Mouse (Mus musculus): ENCODE results near the gene Ttc21a. TPM values are rescaled to one million over a fixed set of nuclear protein-coding genes. Genes with fewer than 3 reads are reported as not detected.

Ttc21a gene
- polyA plus RNA-seq, 1 experiment from 2014 or later, result 0.23 TPM

GRCm38 (mm10) chr9:119982241-119982811 is 44.9 kb downstream of the Ttc21a start:
- peak overlapping the region; percentile 73 for H3K27ac ChIP-seq (ENCODE audit: low read depth, low read length)
- ATAC-seq (ENCODE audit: low FRiP score) (peak; percentile 39), DNase-seq (ENCODE audit: low spot score) (peak; percentile 56)
- H3K9ac ChIP-seq (ENCODE audit: low read depth, low read length), result no peak overlapping the region
- peak overlapping the region; percentile 51 for H3K4me3 ChIP-seq (ENCODE audit: low read depth, low read length)
- peaks cover 10% of the 10 kb centered on the region for H3K27me3 ChIP-seq (ENCODE audit: control insufficient read depth, insufficient read depth, low read length)
- 1% methylated on average over 11 of the region's 11 CpGs for WGBS
- peaks cover 30% of the 10 kb centered on the region for H3K4me1 ChIP-seq (replicated peaks; ENCODE audit: control insufficient read depth, insufficient read depth, low read length)
- peak overlapping the region; percentile 93 for H3K4me2 ChIP-seq (replicated peaks; ENCODE audit: low read depth, low read length)
- no peaks in the 10 kb centered on the region for H3K9me3 ChIP-seq (ENCODE audit: control insufficient read depth, low read length)
- no peaks in the 10 kb centered on the region for H3K36me3 ChIP-seq (ENCODE audit: control insufficient read depth, insufficient read depth, low read length)

- H3K4me3 ChIP-seq (ENCODE audit: low read depth, low read length), result peak overlapping the region; percentile 51
- H3K27ac ChIP-seq (ENCODE audit: low read depth, low read length), result no peak overlapping the region
- DNase-seq (ENCODE audit: low spot score), result peak; percentile 36
- H3K4me1 ChIP-seq (replicated peaks; ENCODE audit: control insufficient read depth, insufficient read depth, low read length), result peaks cover 30% of the 10 kb centered on the region
- H3K36me3 ChIP-seq (ENCODE audit: control insufficient read depth, insufficient read depth, low read length), result no peaks in the 10 kb centered on the region
- peaks cover 10% of the 10 kb centered on the region for H3K27me3 ChIP-seq (ENCODE audit: control insufficient read depth, insufficient read depth, low read length)
- peak overlapping the region; percentile 93 for H3K4me2 ChIP-seq (replicated peaks; ENCODE audit: low read depth, low read length)
- ATAC-seq (ENCODE audit: low FRiP score), result peak; percentile 8
- peak overlapping the region; percentile 44 for H3K9ac ChIP-seq (ENCODE audit: low read depth, low read length)
- WGBS, result under 1% methylated on average over 46 of the region's 48 CpGs
- H3K9me3 ChIP-seq (ENCODE audit: control insufficient read depth, low read length), result no peaks in the 10 kb centered on the region
These were observed 45.6 kb downstream of the Ttc21a start for GRCm38 (mm10) chr9:119982956-119983551.

GRCm38 (mm10) chr9:119983585-119984535 is 46.5 kb downstream of the Ttc21a start:
- Histone ChIP-seq H3K36me3 (ENCODE audit: control insufficient read depth, insufficient read depth, low read length) (no peaks in the 10 kb centered on the region), H3K9me3 (ENCODE audit: control insufficient read depth, low read length) (no peaks in the 10 kb centered on the region), H3K27me3 (ENCODE audit: control insufficient read depth, insufficient read depth, low read length) (peaks cover 10% of the 10 kb centered on the region), H3K4me3 (ENCODE audit: low read depth, low read length) (peak overlapping the region; percentile 51), H3K4me1 (replicated peaks; ENCODE audit: control insufficient read depth, insufficient read depth, low read length) (peaks cover 30% of the 10 kb centered on the region), H3K9ac (ENCODE audit: low read depth, low read length) (peak overlapping the region; percentile 44), H3K4me2 (replicated peaks; ENCODE audit: low read depth, low read length) (peak overlapping the region; percentile 93), H3K27ac (ENCODE audit: low read depth, low read length) (no peak overlapping the region)
- DNase-seq (ENCODE audit: low spot score), result peak; percentile 82
- under 1% methylated on average over 65 of the region's 79 CpGs for WGBS
- ATAC-seq (ENCODE audit: low FRiP score), result peak; percentile 62

- peaks cover 30% of the 10 kb centered on the region for H3K4me1 ChIP-seq (replicated peaks; ENCODE audit: control insufficient read depth, insufficient read depth, low read length)
- H3K9ac ChIP-seq (ENCODE audit: low read depth, low read length), result peak within 1 kb of the TSS; percentile 44
- no peaks in the 10 kb centered on the region for H3K9me3 ChIP-seq (ENCODE audit: control insufficient read depth, low read length)
- H3K27me3 ChIP-seq (ENCODE audit: control insufficient read depth, insufficient read depth, low read length), result peaks cover 10% of the 10 kb centered on the region
- H3K4me3 ChIP-seq (ENCODE audit: low read depth, low read length), result peak within 1 kb of the TSS; percentile 51
- peak; percentile 44 for DNase-seq (ENCODE audit: low spot score)
- ATAC-seq (ENCODE audit: low FRiP score), result no peak
- no peaks in the 10 kb centered on the region for H3K36me3 ChIP-seq (ENCODE audit: control insufficient read depth, insufficient read depth, low read length)
- H3K27ac ChIP-seq (ENCODE audit: low read depth, low read length), result no peak within 1 kb of the TSS
- 4% methylated on average over 14 of the region's 14 CpGs for WGBS
- peak within 1 kb of the TSS; percentile 93 for H3K4me2 ChIP-seq (replicated peaks; ENCODE audit: low read depth, low read length)
These were observed 47.2 kb downstream of the Ttc21a start, which contains the start of gene Csrnp1 for GRCm38 (mm10) chr9:119984536-119985011. TSS of gene Csrnp1 (minus strand) at chr9:119984658.

- 74% methylated on average over 10 of the region's 10 CpGs for WGBS
- H3K4me1 ChIP-seq (replicated peaks; ENCODE audit: control insufficient read depth, insufficient read depth, low read length), result peaks cover 25% of the 10 kb centered on the region
- ATAC-seq (ENCODE audit: low FRiP score) (no peak), DNase-seq (ENCODE audit: low spot score) (no peak)
- H3K9ac ChIP-seq (ENCODE audit: low read depth, low read length), result no peak overlapping the region
- no peaks in the 10 kb centered on the region for H3K9me3 ChIP-seq (ENCODE audit: control insufficient read depth, low read length)
- H3K4me3 ChIP-seq (ENCODE audit: low read depth, low read length), result no peak overlapping the region
- H3K36me3 ChIP-seq (ENCODE audit: control insufficient read depth, insufficient read depth, low read length), result no peaks in the 10 kb centered on the region
- peaks cover 10% of the 10 kb centered on the region for H3K27me3 ChIP-seq (ENCODE audit: control insufficient read depth, insufficient read depth, low read length)
- H3K4me2 ChIP-seq (replicated peaks; ENCODE audit: low read depth, low read length), result no peak overlapping the region
- H3K27ac ChIP-seq (ENCODE audit: low read depth, low read length), result no peak overlapping the region
These were observed 48.6 kb downstream of the Ttc21a start for GRCm38 (mm10) chr9:119985881-119986574.

- 50% methylated on average over 7 of the region's 7 CpGs for WGBS
These were observed 50.9 kb downstream of the Ttc21a start for GRCm38 (mm10) chr9:119988304-119988703.

GRCm38 (mm10) chr9:119991310-119991709 is 53.9 kb downstream of the Ttc21a start:
- WGBS, result 11% methylated on average over 5 of the region's 5 CpGs
- Histone ChIP-seq H3K27me3 (ENCODE audit: control insufficient read depth, insufficient read depth, low read length) (no peaks in the 10 kb centered on the region), H3K4me1 (replicated peaks; ENCODE audit: control insufficient read depth, insufficient read depth, low read length) (no peaks in the 10 kb centered on the region), H3K9me3 (ENCODE audit: control insufficient read depth, low read length) (no peaks in the 10 kb centered on the region), H3K4me3 (ENCODE audit: low read depth, low read length) (no peak overlapping the region), H3K36me3 (ENCODE audit: control insufficient read depth, insufficient read depth, low read length) (no peaks in the 10 kb centered on the region), H3K9ac (ENCODE audit: low read depth, low read length) (no peak overlapping the region), H3K27ac (ENCODE audit: low read depth, low read length) (no peak overlapping the region), H3K4me2 (replicated peaks; ENCODE audit: low read depth, low read length) (no peak overlapping the region)
- ATAC-seq (ENCODE audit: low FRiP score) (no peak), DNase-seq (ENCODE audit: low spot score) (no peak)

More at GRCm38 (mm10) chr9:119988304-119988703, 50.9 kb downstream of the Ttc21a start:
- no peak for ATAC-seq (ENCODE audit: low FRiP score)
- Histone ChIP-seq H3K9ac (ENCODE audit: low read depth, low read length) (no peak overlapping the region), H3K27me3 (ENCODE audit: control insufficient read depth, insufficient read depth, low read length) (peaks cover under 1% of the 10 kb centered on the region; the same call in 1 of the 2 replicates), H3K36me3 (ENCODE audit: control insufficient read depth, insufficient read depth, low read length) (no peaks in the 10 kb centered on the region), H3K4me2 (replicated peaks; ENCODE audit: low read depth, low read length) (no peak overlapping the region), H3K4me3 (ENCODE audit: low read depth, low read length) (no peak overlapping the region), H3K4me1 (replicated peaks; ENCODE audit: control insufficient read depth, insufficient read depth, low read length) (peaks cover 3% of the 10 kb centered on the region; the same call in 1 of the 2 replicates), H3K27ac (ENCODE audit: low read depth, low read length) (no peak overlapping the region), H3K9me3 (ENCODE audit: control insufficient read depth, low read length) (no peaks in the 10 kb centered on the region)
- DNase-seq (ENCODE audit: low spot score), result no peak
